Mouse (Mus musculus) brain, embryonic 14.5 days (tissue): Measurements from ENCODE around the gene Ky.

Experiments used
- CTCF ChIP-seq: fragments of 200-500 bp; IDR thresholded peaks from 2 replicates; pipeline ENCODE4 v1.5.1; 2012; ENCODE audit warnings: inconsistent platforms, mild to moderate bottlenecking, moderate library complexity, borderline replicate concordance; ENCODE audit not compliant: insufficient read depth, insufficient read length; ENCODE audit errors: extremely low read depth
- POLR2A ChIP-seq: fragments of 200-500 bp; IDR thresholded peaks from 2 replicates; pipeline ENCODE4 v1.6.1; 2012; ENCODE audit warnings: mild to moderate bottlenecking, inconsistent platforms, borderline replicate concordance; ENCODE audit not compliant: poor library complexity, insufficient read depth, insufficient read length, severe bottlenecking; ENCODE audit errors: extremely low read depth

DNA sequence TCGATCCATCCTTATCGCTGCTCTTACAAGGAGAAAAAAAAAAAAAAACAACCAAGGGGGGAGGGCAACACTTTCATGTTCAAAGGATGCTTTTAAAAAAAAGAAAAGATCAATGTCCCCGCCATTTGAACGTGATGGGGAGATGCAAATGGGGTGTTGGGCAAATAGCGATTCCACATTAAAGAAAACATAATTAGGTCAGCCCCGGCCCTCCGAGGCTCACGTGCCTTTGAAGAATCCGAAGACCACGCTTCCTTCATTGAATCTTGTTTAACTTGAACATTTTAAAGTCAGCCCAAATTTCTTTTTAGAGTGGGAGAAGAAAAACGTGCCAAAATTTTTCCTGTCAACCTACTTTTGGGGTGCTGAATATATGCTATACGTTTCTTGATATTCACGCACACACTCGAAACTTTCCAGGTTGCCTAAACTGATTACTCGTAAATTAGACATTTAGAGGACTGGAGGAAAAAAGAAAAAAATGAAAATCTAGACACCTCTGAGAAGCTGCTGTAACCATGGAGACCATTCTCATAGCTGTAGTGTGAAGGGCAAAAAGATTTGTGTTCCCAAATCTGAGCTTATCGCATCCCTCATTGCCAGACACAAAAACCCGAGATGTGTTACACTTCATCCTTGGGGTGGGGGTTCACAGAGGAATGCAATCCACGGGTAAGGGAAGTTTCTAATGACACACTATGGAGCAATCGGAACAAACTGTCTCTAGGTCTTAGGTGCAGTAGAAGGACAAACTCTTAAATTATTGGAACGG lies 40.9 kb downstream of the Ky start:
- no peak for TF ChIP-seq CTCF
- no peak for TF ChIP-seq POLR2A
